Mouse (Mus musculus): ENCODE measurements at regions not wholly inside any gene's neighbourhood (a gene's known extent, or its start where the extent isn't known, plus 50 kb on each side); places are given as distances from the start of the nearest gene placed in this dataset.

DNA sequence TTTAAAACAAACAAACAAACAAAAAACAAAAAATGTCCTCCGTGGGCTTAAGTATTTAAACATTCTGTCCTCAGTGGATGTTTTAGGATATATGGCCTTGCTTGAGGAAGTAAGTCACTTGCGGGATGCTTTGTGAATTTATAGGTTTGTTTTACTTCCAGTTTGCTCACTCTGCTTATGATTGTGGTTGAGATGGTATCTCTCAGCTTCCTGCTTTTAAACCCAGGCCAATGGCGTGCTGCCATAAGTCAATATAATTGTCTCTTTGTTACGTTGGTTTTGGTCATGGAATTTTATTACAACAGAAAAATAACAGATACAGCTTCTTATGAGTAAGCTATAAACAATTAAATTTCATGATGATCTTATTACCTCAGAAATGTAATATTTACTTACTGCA is 787.2 kb upstream of the Tmprss15 start:
- TF ChIP-seq CTCF (IDR thresholded peaks at IDR 0.05; ENCODE audit: low read depth, low read length) (no peak), POLR2AphosphoS5 (IDR thresholded peaks at IDR 0.05; ENCODE audit: insufficient replicate concordance, low read depth, low read length) (no peak), GATA1 (IDR thresholded peaks at IDR 0.05; ENCODE audit: borderline replicate concordance, low read length) (no peak), GATA2 (IDR thresholded peaks at IDR 0.05; ENCODE audit: borderline replicate concordance, low read depth, low read length) (no peak)
